Mouse (Mus musculus) T-helper 2 cell (primary cell): ENCODE data around the gene Rpgrip1.
"Not testable (repeated sequence)": the region's sequence is repeated elsewhere in the genome, so short reads cannot be mapped to it uniquely, and the experiment has no call there.

Source experiments
- in situ Hi-C: fragments of 300-600 bp; cut with MboI, MseI; formaldehyde crosslinking; loops from one replicate; pipeline ENCODE4 v1.15.1; 2025; ENCODE audit warnings: high pct_unique_total_duplicates

The Rpgrip1 gene

GRCm38 (mm10) chr14:52110346-52110745, at the start of gene Rpgrip1:
Gene Rpgrip1, plus strand, starts transcription at chr14:52110704.
- in situ Hi-C loops, result no loop called here

DNA sequence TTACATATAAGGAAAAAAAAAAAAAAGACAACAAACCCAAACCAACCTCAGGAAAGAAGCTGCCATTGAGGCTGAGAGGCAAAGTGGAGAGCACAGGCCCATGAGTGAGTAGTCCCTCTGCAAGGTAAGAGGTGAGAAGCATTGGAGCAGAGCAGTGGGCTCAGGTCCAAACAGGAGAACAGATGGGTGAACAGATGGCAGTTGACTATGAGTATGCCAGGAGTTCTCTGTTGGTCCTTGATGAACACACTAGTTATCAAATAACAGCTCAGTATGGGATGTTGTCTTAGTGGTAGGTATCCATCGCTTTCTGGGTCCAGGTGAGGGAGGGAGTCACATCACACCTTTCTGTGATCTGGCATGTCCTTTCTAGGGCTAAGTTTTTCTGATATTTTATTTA, 49.7 kb upstream of the Rpgrip1 start:
- in situ Hi-C loops, result no loop called here

DNA sequence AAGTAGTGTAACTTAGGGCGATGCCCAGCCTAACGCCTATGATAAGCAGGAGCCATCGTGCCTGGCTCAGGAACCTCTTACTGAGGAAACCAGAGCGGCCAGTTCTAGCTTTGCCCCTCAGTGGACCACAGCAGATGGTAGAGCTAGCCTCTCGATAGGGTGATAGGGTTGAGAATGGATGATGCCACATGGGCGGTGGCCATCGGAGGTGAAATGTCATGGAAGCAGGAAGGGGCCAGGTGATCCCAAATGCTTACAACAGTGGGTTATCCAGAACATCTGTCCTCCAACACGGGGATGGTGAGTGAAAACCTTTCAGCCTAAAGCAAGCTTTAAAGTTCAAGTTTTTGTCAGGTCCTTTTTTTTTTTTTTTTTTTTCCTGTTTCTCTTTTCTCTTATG, 48.7 kb upstream of the Rpgrip1 start:
- in situ Hi-C loops, result no loop called here

DNA sequence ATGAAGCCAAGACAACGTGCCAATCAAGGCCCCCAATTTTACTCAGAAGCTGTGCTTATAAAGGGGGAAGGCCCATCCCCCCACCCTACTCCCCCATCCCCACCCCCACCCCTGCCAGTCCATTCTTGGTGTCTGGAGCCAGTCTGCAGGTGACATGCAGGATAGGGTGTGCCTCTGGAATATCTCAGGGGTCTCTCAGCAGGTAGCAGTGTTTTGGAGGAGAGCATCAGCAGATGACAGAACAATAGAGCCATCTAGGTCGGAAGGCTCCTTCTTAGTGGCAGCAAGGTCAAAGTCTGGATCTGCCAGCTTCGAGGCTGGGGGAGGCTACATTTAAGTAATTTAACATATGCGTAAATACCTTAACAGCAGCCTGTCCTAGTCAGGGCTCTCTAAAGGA, 44.4 kb upstream of the Rpgrip1 start:
- in situ Hi-C loops, result no loop called here

DNA sequence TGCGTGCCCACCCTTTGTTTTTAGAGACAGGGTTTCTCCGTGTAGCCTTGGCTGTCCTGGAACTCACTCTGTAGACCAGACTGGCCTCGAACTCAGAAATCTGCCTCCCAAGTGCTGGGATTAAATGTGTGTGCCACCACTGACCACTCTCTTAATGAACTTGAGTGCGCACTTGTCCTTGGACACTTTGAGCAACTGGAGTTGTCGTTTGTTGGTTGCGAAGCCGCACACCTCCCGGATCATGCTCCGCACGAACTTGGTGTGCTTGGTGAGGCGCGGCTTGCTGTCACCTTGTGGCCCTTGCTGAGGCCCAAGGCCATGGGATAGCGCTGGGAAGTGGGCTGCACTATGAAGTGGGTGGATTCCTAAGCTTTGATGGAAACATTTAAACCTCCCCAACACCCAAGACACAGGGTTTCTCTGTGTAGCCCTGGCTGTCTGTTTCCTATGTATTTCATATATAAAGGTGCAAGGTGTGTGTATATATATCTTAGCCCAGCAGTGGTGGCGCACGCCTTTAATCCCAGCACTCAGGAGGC, 38.8 kb upstream of the Rpgrip1 start:
- in situ Hi-C loops, result no loop called here

DNA sequence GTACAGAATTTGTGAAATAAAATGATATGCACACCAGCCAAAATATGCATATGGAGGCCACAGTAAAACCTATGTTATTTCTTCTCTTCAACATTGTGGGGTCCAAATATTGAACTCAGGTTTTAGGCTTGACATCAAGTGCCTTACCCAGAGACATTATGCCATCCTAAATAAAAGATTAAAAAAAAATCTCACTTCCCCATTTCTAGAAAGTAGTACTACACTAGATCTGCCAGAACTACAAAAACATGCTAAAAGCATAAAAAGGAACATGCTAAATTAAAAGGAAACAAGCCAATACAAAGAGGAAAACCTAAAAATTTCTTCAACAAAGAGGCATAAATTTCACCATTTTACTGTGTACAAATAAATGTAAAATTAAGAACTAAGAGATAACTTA, 27.4 kb upstream of the Rpgrip1 start:
- in situ Hi-C loops, result no loop called here

DNA sequence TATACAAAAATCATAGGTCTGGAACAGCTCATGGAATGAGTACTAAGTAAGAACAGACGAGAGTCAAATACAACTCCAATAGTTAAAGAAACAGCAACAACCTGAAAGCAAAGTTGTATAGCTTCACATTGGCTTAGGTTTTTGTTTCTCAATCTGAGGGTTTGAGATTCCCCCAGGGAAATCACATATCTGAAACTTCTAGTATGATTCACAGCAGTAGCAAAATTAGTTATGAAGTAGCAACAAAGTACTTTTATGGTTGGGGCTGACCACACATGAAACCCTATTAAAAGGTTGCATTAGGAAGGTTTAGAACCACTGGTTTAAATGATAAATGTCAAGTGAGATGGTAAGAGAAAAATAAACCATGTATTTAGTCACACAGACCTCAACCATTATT, 16.0 kb upstream of the Rpgrip1 start:
- in situ Hi-C loops, result no loop called here

GRCm38 (mm10) chr14:52097191-52097590, 13.3 kb upstream of the Rpgrip1 start:
- in situ Hi-C loops, result not testable (repeated sequence)

DNA sequence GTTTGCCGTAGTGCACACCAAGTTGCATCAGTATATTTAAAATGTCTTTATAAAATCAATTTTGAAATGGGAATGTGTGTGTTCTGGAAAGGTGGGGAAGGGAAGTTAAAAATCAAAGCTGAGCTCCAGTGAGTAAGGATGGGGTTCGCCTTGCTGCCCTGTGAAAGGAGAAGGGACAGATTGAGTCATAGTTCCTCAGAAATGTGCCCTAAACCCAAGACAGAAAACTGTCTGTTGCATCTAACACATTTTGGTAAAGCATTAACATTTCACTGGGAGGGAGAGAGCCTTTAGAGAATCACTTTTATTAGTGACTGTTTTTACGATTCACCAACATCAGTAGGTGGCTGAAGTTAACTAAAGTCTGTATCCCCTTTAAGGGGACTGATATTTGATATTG, 12.1 kb upstream of the Rpgrip1 start:
- in situ Hi-C loops, result not testable (repeated sequence)

- in situ Hi-C loops, result no loop called here
These were observed 10.9 kb upstream of the Rpgrip1 start for GRCm38 (mm10) chr14:52099563-52099962.

DNA sequence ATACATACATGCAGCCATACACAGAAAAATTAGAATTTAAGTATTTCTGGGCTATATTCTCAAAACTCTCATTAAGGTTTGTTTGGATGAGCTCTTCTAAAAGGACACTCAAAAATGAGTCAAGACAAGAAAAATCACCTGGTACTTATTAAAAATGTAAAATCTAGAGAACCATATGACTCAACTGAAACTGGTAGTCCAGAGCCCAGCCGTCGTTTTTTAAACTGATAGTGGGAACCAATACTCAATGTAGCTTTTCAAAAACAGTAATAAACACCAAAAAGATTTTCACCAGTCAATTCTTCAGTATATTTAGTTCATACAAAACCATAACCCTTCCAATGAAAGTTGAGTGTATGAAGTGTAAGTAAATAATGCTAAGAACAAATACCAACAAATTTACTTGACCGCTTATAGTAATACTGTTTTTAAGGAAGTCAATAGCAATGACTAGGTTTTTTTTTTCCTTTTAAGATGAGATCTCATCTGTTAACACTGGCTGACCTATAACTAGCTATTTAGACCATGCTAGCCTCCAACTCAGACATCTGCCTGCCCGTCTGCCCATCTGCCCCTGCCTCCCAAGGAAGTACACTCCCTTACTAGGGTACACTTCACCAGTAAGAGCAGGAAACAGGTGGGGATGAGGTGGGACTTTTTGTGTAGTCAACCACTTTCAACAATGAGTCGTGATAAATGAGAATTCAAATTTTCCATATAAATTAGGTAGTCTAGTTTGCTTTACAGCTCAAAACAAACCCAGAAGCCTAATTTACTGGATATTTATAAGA, 10.1 kb upstream of the Rpgrip1 start:
- in situ Hi-C loops, result no loop called here

DNA sequence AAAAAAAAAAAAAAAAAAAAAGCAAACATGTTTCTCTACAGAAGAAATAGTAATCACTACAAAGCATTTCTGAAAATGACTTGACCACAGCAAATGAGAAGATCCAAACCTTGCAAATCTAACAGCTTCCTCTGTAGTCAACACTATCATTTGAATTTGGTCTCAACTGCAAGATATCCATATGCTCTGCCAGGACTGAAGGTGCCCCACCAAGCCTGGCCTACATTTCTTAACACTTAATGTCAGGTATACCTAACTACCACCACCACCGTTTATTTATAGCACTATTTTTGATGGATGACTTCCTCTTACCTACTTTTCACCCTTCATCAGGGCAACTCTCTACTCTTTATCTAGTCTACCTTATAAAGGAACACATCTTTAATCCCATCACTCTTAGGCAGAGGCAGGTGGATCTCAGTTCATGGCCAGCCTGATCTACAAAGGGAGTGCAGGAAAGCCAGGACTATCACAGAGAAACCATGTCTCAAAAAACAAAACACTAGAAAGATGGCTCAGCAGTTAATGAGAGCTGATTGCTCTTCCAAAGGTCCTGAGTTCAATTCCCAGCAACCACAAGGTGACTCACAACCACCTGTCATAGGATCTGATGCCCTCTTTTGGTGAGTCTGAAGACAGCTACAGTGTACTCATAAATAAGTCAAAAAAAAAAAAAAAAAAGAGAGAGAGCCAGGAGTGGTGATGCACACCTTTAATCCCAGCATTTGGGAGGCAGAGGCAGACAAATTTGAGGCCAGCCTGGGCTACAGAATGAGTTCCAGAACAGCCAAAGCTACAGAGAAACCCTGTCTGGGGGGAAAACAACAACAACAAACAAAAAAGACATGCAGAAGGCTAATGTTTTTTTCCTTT, 9.0 kb upstream of the Rpgrip1 start:
- in situ Hi-C loops, result no loop called here

GRCm38 (mm10) chr14:52103474-52103855, 7.0 kb upstream of the Rpgrip1 start:
- in situ Hi-C loops, result no loop called here

DNA sequence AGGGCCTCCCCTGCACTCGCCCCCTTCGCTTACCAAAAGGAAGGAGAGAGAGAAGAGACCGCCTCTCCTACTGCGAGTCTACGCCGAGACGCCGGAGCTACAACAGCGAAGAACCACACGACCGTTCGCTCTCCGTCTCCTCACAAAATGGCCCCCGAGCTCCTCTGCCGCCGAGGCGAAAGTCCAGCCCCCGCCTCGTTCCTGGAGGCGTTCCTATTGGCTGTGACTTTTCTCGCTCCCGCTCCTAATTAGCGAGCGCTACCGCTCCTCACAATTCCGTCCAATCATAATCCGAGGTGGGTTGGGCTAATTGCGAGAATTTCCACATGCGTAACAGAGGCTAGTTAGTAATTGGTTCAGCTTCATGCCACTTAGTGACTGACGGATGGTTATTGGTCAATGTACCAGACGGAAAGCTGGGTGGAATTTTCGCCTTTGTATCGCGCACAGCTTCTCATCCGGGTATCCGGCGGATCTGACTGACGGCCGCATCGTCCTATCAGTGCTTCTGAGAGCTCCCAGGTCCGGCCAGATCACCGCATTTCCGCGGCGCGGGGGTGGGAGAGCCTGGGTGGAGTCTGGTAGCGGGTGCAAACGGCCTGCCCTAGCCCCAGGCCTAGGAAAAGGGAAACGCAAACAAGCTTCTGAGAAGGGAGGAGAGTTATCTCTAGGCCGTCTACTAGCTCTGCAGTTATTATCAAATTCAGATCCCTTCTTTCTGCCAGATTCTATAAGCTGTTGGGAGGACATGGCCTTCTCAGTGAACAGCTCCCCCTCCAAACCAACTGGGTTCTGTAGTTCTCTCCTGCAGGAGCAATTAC, 6.4 kb upstream of the Rpgrip1 start, which contains the start of gene Hnrnpc:
TSS of gene Hnrnpc (minus strand) at position 173 of the 821 bp plus-strand sequence.
- in situ Hi-C loops, result no loop called here

GRCm38 (mm10) chr14:52104677-52105285, 5.7 kb upstream of the Rpgrip1 start:
- in situ Hi-C loops, result no loop called here

GRCm38 (mm10) chr14:52105308-52105707, 5.2 kb upstream of the Rpgrip1 start:
- in situ Hi-C loops, result no loop called here

DNA sequence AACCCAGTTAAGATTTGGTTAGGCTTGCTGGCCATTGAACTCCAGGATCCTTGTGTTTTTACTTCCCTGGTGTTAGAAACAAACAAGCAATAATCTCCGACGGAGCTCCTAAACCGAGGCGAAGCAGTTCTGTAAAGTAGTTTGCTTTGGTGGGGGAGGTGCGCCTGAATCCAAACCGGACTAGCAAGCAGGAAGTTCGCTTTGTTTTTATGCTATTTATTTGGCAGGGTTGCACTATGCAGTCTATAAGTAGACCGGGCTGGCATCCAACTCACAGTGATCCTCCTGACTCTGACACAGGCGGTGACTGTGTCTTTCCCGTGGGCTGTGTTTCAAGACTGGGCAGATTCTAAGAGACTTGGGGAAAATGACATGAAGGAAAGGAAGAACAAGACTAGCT, 3.8 kb upstream of the Rpgrip1 start:
- in situ Hi-C loops, result no loop called here

DNA sequence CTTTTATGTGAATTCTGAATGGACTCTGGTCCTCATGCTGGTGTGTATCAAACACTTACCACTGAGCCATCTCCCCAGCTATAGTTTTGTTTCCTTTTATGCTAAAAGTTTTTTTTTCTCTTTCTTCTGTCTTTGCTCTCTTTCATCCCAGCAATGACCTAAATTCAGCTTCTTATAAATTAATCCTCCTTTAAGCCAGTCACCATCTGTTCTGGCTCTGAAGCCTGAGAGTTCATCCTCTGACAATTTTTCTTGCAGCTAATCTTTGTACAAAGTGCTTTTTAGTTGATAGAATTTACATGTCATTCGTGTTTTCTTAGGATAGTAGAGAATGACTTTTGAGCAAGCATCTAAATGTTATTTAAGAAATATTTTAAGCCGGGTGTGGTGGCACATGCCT, 2.5 kb upstream of the Rpgrip1 start:
- in situ Hi-C loops, result no loop called here

- in situ Hi-C loops, result no loop called here
These were observed 3.6 kb downstream of the Rpgrip1 start for GRCm38 (mm10) chr14:52114101-52114500.

GRCm38 (mm10) chr14:52117241-52117640, 6.7 kb downstream of the Rpgrip1 start:
- in situ Hi-C loops, result no loop called here

- in situ Hi-C loops, result no loop called here
These were observed 7.9 kb downstream of the Rpgrip1 start for GRCm38 (mm10) chr14:52118456-52118822.
